Mouse (Mus musculus) C2C12 (cell line): ENCODE results near the gene Fbxw9. TPM values are rescaled to one million over a fixed set of nuclear protein-coding genes. Genes with fewer than 3 reads are reported as not detected.

ENCODE experiments used
- H3K27me3 ChIP-seq: one replicate; pipeline ENCODE4 v1.6.1; 2011; ENCODE audit not compliant: control insufficient read depth, insufficient read depth, insufficient read length
- H3K36me3 ChIP-seq: one replicate; pipeline ENCODE4 v1.6.1; 2011; ENCODE audit not compliant: control insufficient read depth, insufficient read depth
- H3K4me3 ChIP-seq: one replicate; pipeline ENCODE4 v1.5.1; 2011; ENCODE audit warnings: mild to moderate bottlenecking, control low read depth; ENCODE audit not compliant: poor library complexity, insufficient read depth, severe bottlenecking
- H3K79me2 ChIP-seq: one replicate; pipeline ENCODE4 v1.6.1; 2011; ENCODE audit not compliant: control insufficient read depth, insufficient read depth
- H3K79me3 ChIP-seq: one replicate; pipeline ENCODE4 v1.6.1; 2011; ENCODE audit warnings: low read depth, control low read depth
- H3ac ChIP-seq: one replicate; pipeline ENCODE3; 2011; ENCODE audit warnings: low read depth; ENCODE audit not compliant: control insufficient read depth, insufficient read length
- CEBPB ChIP-seq: IDR thresholded peaks from one replicate; pipeline ENCODE4 v1.6.1; 2011; ENCODE audit warnings: low read depth, mild to moderate bottlenecking, control low read depth, moderate library complexity
- CTCF ChIP-seq: IDR thresholded peaks from one replicate; pipeline ENCODE4 v1.5.1; 2011; ENCODE audit not compliant: control insufficient read depth, insufficient read depth, insufficient read length
- FOSL1 ChIP-seq: IDR thresholded peaks from one replicate; pipeline ENCODE4 v1.8.0; 2011; ENCODE audit warnings: mild to moderate bottlenecking, low read length; ENCODE audit not compliant: poor library complexity, insufficient read depth, severe bottlenecking
- MAX ChIP-seq: IDR thresholded peaks from one replicate; pipeline ENCODE4 v1.6.1; 2011; ENCODE audit warnings: mild to moderate bottlenecking, control low read depth
- MYOD1 ChIP-seq: IDR thresholded peaks from one replicate; pipeline ENCODE4 v1.6.1; 2011; ENCODE audit warnings: low read depth; ENCODE audit not compliant: control insufficient read depth, insufficient read length
- MYOG ChIP-seq: IDR thresholded peaks from one replicate; pipeline ENCODE4 v1.6.1; 2011; ENCODE audit not compliant: control insufficient read depth, insufficient read length; ENCODE audit errors: extremely low read depth
- USF1 ChIP-seq: IDR thresholded peaks from one replicate; pipeline ENCODE4 v1.6.1; 2011; ENCODE audit warnings: low read depth, mild to moderate bottlenecking, control low read depth, moderate library complexity
- polyA plus RNA-seq: library from polyadenylated mRNA; unstranded; fragments of >200 nt; fragmentation: generic; extraction: Trizol; gene quantifications from one replicate; pipeline ENCODE4 v1.2.1, GENCODE M21; 2012; ENCODE audit warnings: missing spikeins

Gene Fbxw9
- polyA plus RNA-seq, 1 experiment = 20.0 TPM

DNA sequence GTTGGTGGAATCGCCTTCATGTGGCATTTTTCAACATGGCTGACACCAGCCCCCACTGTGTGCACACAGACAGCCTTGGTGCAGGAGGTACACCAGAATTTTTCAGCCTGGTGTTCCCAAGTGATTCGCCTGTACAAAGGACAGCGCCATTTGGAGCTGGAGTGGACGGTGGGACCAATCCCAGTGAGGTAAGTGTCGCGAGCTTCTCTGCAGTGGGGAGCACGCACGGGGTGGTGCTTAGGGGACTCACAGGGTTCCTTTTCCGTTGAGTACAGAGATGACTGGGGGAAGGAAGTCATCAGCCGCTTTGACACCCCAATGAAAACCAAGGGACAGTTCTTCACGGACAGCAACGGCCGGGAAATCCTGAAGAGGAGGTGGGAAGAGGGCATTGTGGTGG lies 35.2 kb downstream of the Fbxw9 start:
- H3K79me3 ChIP-seq = no peaks in the 10 kb centered on the region
- H3ac ChIP-seq = no peak overlapping the region
- TF ChIP-seq CEBPB (no peak), CTCF (no peak), MYOD1 (no peak), MAX (no peak), FOSL1 (no peak), MYOG (no peak), USF1 (no peak)
- H3K36me3 ChIP-seq = peaks cover 16% of the 10 kb centered on the region
- no peak overlapping the region for H3K4me3 ChIP-seq
- no peaks in the 10 kb centered on the region for H3K27me3 ChIP-seq
- H3K79me2 ChIP-seq = no peaks in the 10 kb centered on the region

DNA sequence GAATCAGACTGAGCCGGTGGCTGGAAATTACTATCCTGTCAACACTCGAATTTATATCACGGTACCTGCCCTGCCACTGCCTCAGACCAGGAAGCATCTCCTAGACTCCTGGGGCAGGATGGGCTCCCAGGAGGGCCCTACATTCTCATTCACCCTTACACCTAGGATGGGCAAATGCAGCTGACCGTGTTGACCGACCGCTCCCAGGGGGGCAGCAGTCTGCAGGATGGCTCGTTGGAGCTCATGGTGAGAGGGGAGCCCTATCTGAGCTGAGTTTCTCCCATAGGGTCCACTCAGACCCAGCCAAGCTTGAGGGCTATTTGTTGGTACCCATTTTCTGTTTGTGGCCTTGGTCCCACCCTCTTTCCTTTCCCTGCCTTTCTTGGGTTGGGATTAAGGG lies 35.7 kb downstream of the Fbxw9 start:
- Histone ChIP-seq H3K79me3 (no peaks in the 10 kb centered on the region), H3K36me3 (peaks cover 16% of the 10 kb centered on the region), H3ac (no peak overlapping the region), H3K4me3 (no peak overlapping the region), H3K79me2 (no peaks in the 10 kb centered on the region), H3K27me3 (no peaks in the 10 kb centered on the region)
- no peak for TF ChIP-seq MAX
- TF ChIP-seq CTCF = no peak
- no peak for TF ChIP-seq USF1
- no peak for TF ChIP-seq MYOD1
- TF ChIP-seq MYOG = no peak
- no peak for TF ChIP-seq FOSL1
- no peak for TF ChIP-seq CEBPB

DNA sequence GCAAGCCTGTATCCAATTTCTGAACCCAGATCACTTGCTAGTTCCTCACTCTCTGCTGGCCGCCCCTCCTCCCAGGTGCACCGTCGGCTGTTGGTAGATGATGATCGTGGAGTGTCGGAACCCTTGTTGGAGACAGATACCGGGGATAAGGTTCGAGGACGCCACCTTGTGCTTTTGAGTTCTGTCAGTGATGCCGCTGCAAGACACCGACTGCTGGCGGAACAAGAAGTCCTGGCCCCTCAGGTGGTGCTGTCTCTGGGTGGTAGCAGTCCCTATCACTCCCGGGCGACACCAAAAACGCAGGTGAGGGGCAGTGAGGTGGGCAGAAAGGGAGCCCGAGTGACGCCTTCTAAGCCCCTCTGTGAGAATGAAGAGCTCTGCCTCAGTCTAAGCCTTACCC lies 36.3 kb downstream of the Fbxw9 start:
- H3K79me3 ChIP-seq = no peaks in the 10 kb centered on the region
- H3K36me3 ChIP-seq = peaks cover 16% of the 10 kb centered on the region

DNA sequence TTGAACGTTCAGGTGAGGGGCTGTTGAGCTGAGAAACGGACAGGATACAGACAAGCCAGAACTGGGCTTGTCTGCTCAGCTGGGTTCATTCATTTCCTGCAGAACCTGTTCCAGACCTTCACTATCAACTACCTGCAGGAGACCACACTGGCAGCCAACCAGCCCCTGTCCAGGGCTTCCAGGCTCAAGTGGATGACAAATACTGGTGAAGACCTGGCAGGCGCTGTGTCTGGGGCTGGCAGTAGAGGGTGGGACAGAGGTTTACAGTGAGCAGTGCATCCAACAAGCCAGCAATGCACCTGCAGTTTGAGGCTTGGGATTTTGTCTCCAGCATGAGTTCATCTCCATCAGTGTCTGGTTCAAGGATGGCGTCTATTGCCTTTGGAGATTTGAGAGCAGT lies 37.0 kb downstream of the Fbxw9 start:
- H3K36me3 ChIP-seq = peaks cover 16% of the 10 kb centered on the region
- no peaks in the 10 kb centered on the region for H3K79me3 ChIP-seq
- H3K27me3 ChIP-seq = no peaks in the 10 kb centered on the region
- TF ChIP-seq CTCF (no peak), MYOD1 (no peak), USF1 (no peak), MYOG (no peak), FOSL1 (no peak), MAX (no peak), CEBPB (no peak)
- H3K4me3 ChIP-seq = no peak overlapping the region
- H3ac ChIP-seq = no peak overlapping the region
- H3K79me2 ChIP-seq = no peaks in the 10 kb centered on the region

More for the DNA sequence above, 36.3 kb downstream of the Fbxw9 start:
- Histone ChIP-seq H3ac (no peak overlapping the region), H3K79me2 (no peaks in the 10 kb centered on the region), H3K4me3 (no peak overlapping the region), H3K27me3 (no peaks in the 10 kb centered on the region)
- TF ChIP-seq MYOG = no peak
- TF ChIP-seq MYOD1 = no peak
- no peak for TF ChIP-seq CEBPB
- TF ChIP-seq MAX = no peak
- TF ChIP-seq CTCF = no peak
- no peak for TF ChIP-seq FOSL1
- TF ChIP-seq USF1 = no peak

- TF ChIP-seq MYOG (no peak), MAX (no peak), CEBPB (no peak), USF1 (no peak), CTCF (no peak), FOSL1 (no peak), MYOD1 (no peak)
- Histone ChIP-seq H3K79me2 (no peaks in the 10 kb centered on the region), H3K27me3 (no peaks in the 10 kb centered on the region), H3K4me3 (no peak overlapping the region), H3K36me3 (peaks cover 7% of the 10 kb centered on the region), H3ac (no peak overlapping the region), H3K79me3 (no peaks in the 10 kb centered on the region)
Measured at GRCm38 (mm10) chr8:85100076-85100665, 40.3 kb downstream of the Fbxw9 start.

DNA sequence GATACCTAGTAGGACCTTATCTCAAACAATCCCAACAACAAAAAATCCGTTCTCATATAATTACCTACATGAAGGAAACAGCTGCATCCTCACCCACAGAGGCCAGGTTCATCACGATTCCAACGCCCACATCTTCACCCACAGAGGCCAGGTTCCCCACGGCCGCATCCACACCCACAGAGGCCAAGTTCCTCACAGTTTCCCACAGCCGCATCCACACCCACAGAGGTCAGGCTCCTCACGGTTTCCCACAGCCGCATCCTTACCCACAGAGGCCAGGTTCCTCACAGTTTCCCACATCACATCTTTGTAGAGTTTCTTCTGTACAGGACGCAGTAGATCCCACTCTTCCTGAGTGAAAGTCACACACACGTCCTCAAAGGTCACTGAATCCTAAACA lies 53.4 kb downstream of the Fbxw9 start:
- no peak for TF ChIP-seq CEBPB
- TF ChIP-seq MAX = no peak
- no peak for TF ChIP-seq MYOG
- TF ChIP-seq USF1 = no peak
- TF ChIP-seq FOSL1 = no peak
- no peak for TF ChIP-seq MYOD1
- no peak for TF ChIP-seq CTCF
- Histone ChIP-seq H3K27me3 (no peaks in the 10 kb centered on the region), H3K79me3 (no peaks in the 10 kb centered on the region), H3K79me2 (no peaks in the 10 kb centered on the region), H3ac (no peak overlapping the region), H3K4me3 (no peak overlapping the region), H3K36me3 (no peaks in the 10 kb centered on the region)
